Mouse (Mus musculus) small intestine, adult 2 months (tissue): ENCODE measurements around the gene Cfap99. TPM values are rescaled to one million over a fixed set of nuclear protein-coding genes. Genes with fewer than 3 reads are reported as not detected.

Experiments
- H3K27ac ChIP-seq: fragments of 200-500 bp; 2 replicates; pipeline ENCODE4 v1.5.1; 2012; ENCODE audit warnings: low read depth, low read length, control low read depth, inconsistent platforms; ENCODE audit not compliant: insufficient read depth
- H3K27me3 ChIP-seq: fragments of 200-500 bp; 2 replicates; pipeline ENCODE4 v1.6.1; 2012; ENCODE audit warnings: mild to moderate bottlenecking, moderate library complexity, low read length, inconsistent platforms; ENCODE audit not compliant: control insufficient read depth, insufficient read depth
- H3K36me3 ChIP-seq: fragments of 200-500 bp; 2 replicates; pipeline ENCODE4 v1.6.1; 2012; ENCODE audit warnings: mild to moderate bottlenecking, low read length, control low read depth, inconsistent platforms; ENCODE audit not compliant: control insufficient read depth, insufficient read depth
- H3K4me1 ChIP-seq: fragments of 200-500 bp; 2 replicates; pipeline ENCODE4 v1.6.1; 2012; ENCODE audit warnings: low read length, inconsistent platforms, mixed read lengths; ENCODE audit not compliant: control insufficient read depth, insufficient read depth, insufficient read length
- H3K4me3 ChIP-seq: fragments of 200-500 bp; 2 replicates; pipeline ENCODE4 v1.5.1; 2012; ENCODE audit warnings: low read depth, mild to moderate bottlenecking, control low read depth, inconsistent platforms, low read length, moderate library complexity
- CTCF ChIP-seq: fragments of 200-500 bp; IDR thresholded peaks from 2 replicates; pipeline ENCODE4 v1.5.1; 2012; ENCODE audit warnings: low read depth, mild to moderate bottlenecking, control low read depth, inconsistent platforms, low read length, moderate library complexity, mixed read lengths; ENCODE audit not compliant: insufficient replicate concordance, insufficient read length; ENCODE audit errors: extremely low read depth
- POLR2A ChIP-seq: fragments of 200-500 bp; IDR thresholded peaks from 2 replicates; pipeline ENCODE4 v1.6.1; 2012; ENCODE audit warnings: low read depth, mild to moderate bottlenecking, control low read depth, inconsistent platforms, low read length, moderate library complexity
- WGBS: fragments of 180-500 bp; shearing (Covaris S2); methylation state at CpG from one replicate; pipeline ENCODE4 v1.1.7; 2018; 5-methylcytosine and 5-hydroxymethylcytosine counted together
- polyA plus RNA-seq: library from polyadenylated mRNA; depleted of rRNA; stranded (reverse); fragments of >200 nt; gene quantifications from 2 replicates; pipeline ENCODE4 v1.2.3, GENCODE M21; 2012

The Cfap99 gene
- polyA plus RNA-seq, 1 experiment, result not detected

DNA sequence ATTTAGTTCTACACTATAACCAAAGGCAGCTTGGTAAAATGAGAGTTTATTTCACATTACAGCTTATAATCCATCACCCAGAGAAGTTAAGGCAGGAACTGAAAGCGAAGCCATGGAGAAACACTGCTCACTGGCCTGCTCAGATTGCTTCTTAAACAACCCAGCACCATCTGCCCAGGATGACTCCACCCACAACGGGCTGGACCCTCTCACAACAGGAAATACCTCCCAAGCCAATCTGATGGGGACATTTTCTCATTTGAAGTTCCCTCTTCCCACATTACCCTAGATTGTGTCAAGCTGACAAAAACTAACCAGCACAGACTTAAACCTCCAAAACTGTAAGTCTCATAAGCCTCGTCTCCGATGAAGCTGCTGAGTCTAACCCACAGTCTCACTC is 10.3 kb upstream of the Cfap99 start:
- no peaks in the 10 kb centered on the region for H3K36me3 ChIP-seq
- 59% methylated on average over 4 of the region's 4 CpGs for WGBS
- TF ChIP-seq CTCF (no peak), POLR2A (no peak)
- H3K27ac ChIP-seq, result no peak overlapping the region
- no peaks in the 10 kb centered on the region for H3K4me1 ChIP-seq
- no peaks in the 10 kb centered on the region for H3K27me3 ChIP-seq
- no peak overlapping the region for H3K4me3 ChIP-seq

GRCm38 (mm10) chr5:34279214-34279613 is 9.2 kb upstream of the Cfap99 start:
- H3K4me3 ChIP-seq, result no peak overlapping the region
- no peaks in the 10 kb centered on the region for H3K36me3 ChIP-seq
- H3K4me1 ChIP-seq, result no peaks in the 10 kb centered on the region
- 86% methylated on average over 9 of the region's 9 CpGs for WGBS
- no peaks in the 10 kb centered on the region for H3K27me3 ChIP-seq
- TF ChIP-seq CTCF, result no peak
- no peak for TF ChIP-seq POLR2A
- H3K27ac ChIP-seq, result no peak overlapping the region

- TF ChIP-seq POLR2A, result no peak
- no peak for TF ChIP-seq CTCF
- H3K27ac ChIP-seq, result no peak overlapping the region
- 53% methylated on average over 7 of the region's 7 CpGs for WGBS
- H3K27me3 ChIP-seq, result peaks cover under 1% of the 10 kb centered on the region; the same call in 1 of the 2 replicates
- no peaks in the 10 kb centered on the region for H3K4me1 ChIP-seq
- H3K4me3 ChIP-seq, result no peak overlapping the region
- H3K36me3 ChIP-seq, result no peaks in the 10 kb centered on the region
Observed at GRCm38 (mm10) chr5:34280976-34281375, 7.4 kb upstream of the Cfap99 start.

DNA sequence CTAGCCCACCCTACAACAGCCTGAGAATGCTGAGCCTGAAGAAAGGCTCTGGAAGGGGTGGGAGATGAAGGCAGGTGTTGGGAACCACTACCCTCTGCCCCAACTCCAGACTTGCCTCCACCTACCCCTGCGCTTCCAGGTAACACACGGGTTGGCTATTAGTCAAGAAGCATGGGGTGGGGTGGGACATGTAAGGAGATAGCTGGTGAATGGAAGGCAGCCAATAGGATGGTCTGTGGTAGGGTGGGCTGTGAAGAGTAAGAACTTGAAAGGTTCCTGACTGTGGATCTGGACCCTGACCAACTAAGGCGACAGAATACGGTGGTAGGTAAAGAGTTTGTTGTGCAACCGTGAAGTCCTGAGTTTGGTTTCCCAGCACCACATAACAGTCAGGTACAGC is 5.0 kb upstream of the Cfap99 start:
- no peak overlapping the region for H3K27ac ChIP-seq
- peaks cover 23% of the 10 kb centered on the region for H3K27me3 ChIP-seq
- H3K4me1 ChIP-seq, result peaks cover 4% of the 10 kb centered on the region
- 87% methylated on average over 5 of the region's 5 CpGs for WGBS
- no peak overlapping the region for H3K4me3 ChIP-seq
- TF ChIP-seq POLR2A (no peak), CTCF (no peak)
- H3K36me3 ChIP-seq, result no peaks in the 10 kb centered on the region

DNA sequence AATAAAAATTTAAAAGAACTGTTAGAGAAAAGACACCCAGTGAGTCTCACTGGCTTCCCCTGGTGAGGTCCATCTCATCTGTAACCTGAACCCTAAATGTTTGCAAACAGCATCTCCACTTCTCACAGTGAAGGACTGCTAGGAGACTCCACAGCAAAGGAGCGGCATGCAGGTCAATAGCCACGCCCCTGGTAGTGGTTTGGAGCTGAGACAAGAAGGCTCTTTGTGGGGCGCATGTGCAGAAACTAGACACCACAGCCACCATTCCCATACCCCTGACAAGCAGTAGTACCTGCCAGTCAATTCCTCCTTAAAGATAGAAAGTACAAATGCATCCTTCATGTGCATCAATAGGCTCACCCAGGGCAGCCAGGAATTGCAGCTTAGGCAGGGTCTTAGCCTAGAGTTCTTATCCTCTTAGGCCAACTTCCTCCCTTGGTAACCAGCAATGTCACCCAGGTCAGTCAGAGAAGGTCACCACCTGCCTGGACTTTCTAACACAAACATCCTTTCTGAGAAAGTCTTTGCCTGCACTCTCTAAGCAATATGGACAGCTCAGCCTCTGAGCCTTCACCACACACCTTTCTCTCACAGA is 4.1 kb upstream of the Cfap99 start:
- Histone ChIP-seq H3K27me3 (peaks cover 30% of the 10 kb centered on the region), H3K27ac (no peak overlapping the region), H3K4me1 (peaks cover 7% of the 10 kb centered on the region), H3K4me3 (no peak overlapping the region), H3K36me3 (no peaks in the 10 kb centered on the region)
- 30% methylated on average over 3 of the region's 3 CpGs for WGBS
- TF ChIP-seq POLR2A, result no peak
- no peak for TF ChIP-seq CTCF

- no peak overlapping the region for H3K4me3 ChIP-seq
- TF ChIP-seq CTCF, result no peak
- TF ChIP-seq POLR2A, result no peak
- H3K27ac ChIP-seq, result no peak overlapping the region
- peaks cover 30% of the 10 kb centered on the region for H3K27me3 ChIP-seq
- no peaks in the 10 kb centered on the region for H3K36me3 ChIP-seq
- H3K4me1 ChIP-seq, result peaks cover 7% of the 10 kb centered on the region
- 84% methylated on average over 2 of the region's 2 CpGs for WGBS
Observed at GRCm38 (mm10) chr5:34285285-34285684, 3.1 kb upstream of the Cfap99 start.

- TF ChIP-seq POLR2A (no peak), CTCF (no peak)
- Histone ChIP-seq H3K27ac (no peak overlapping the region), H3K36me3 (no peaks in the 10 kb centered on the region), H3K4me3 (no peak overlapping the region), H3K27me3 (peaks cover 30% of the 10 kb centered on the region), H3K4me1 (peaks cover 7% of the 10 kb centered on the region)
- WGBS, result 3% methylated on average over 11 of the region's 11 CpGs
Observed at GRCm38 (mm10) chr5:34286516-34286915, 1.9 kb upstream of the Cfap99 start.
